Mouse (Mus musculus) heart, embryonic 15.5 days (tissue): ENCODE data around the gene Arsg. TPM values are rescaled to one million over a fixed set of nuclear protein-coding genes. Genes with fewer than 3 reads are reported as not detected.

Experiments used
- microRNA-seq: library from miRNA; unstranded; fragments of <30 nt; microRNA quantifications from one replicate; pipeline ENCODE4, GENCODE M21; 2016
- polyA plus RNA-seq: library from polyadenylated mRNA; unstranded; fragments of >200 nt; fragmentation: Nextera tagmentation; extraction: Ambion mirVana; gene quantifications from 2 replicates; pipeline ENCODE4 v1.2.1, GENCODE M21; 2015

Gene Arsg
- polyA plus RNA-seq, 1 experiment from 2014 or later, result 2.7 TPM

Small RNAs within 50 kb of the gene (microRNA-seq; reads per million reads assigned to microRNA genes)
- not detected for gene Gm25540

Other genes starting within 250 kb of the Arsg start
- 0.59 and 1.3 TPM in 2 replicates for gene Rgs9, start 175.2 kb upstream of the Arsg start, polyA plus RNA-seq
- 19.3 and 19.9 TPM in 2 replicates for gene Gna13, start 110.5 kb upstream of the Arsg start, polyA plus RNA-seq
- gene 9930022D16Rik, start 59.5 kb upstream of the Arsg start, polyA plus RNA-seq, result 0.05 TPM in 1 of 2 replicates, not detected in the other
- 33.0 and 36.2 TPM in 2 replicates for gene Amz2, start 47.4 kb upstream of the Arsg start, polyA plus RNA-seq
- gene Slc16a6, start 224 bp downstream of the Arsg start, polyA plus RNA-seq, result 6.0 and 7.4 TPM in 2 replicates
- gene Wipi1, start 138.6 kb downstream of the Arsg start, polyA plus RNA-seq, result 50.9 and 54.1 TPM in 2 replicates
- 426 and 427 TPM in 2 replicates for gene Prkar1a, start 176.0 kb downstream of the Arsg start, polyA plus RNA-seq
- 3.7 and 4.0 TPM in 2 replicates for gene Fam20a, start 248.9 kb downstream of the Arsg start, polyA plus RNA-seq